Mouse (Mus musculus) B cell, adult 62 days (primary cell): ENCODE results near the gene Tbc1d2. TPM values are rescaled to one million over a fixed set of nuclear protein-coding genes. Genes with fewer than 3 reads are reported as not detected.

Experiments
- total RNA-seq: library from RNA; stranded (reverse); gene quantifications from 4 replicates; pipeline ENCODE4 v1.2.4, GENCODE M21; 2023

Tbc1d2 gene
- total RNA-seq = 0.55 to 0.77 TPM (median 0.72 TPM) in 4 replicates

GRCm38 (mm10) chr4:46650086-46650753, at the start of gene Tbc1d2:
Gene Tbc1d2 (minus strand): TSS chr4:46650209.

GRCm38 (mm10) chr4:46601844-46602423, 48.1 kb downstream of the Tbc1d2 start, which contains the start of gene Coro2a:
Gene Coro2a (minus strand): TSS chr4:46602202.

Other genes with a start within 250 kb of the Tbc1d2 start
- 1.0 to 1.6 TPM (median 1.4 TPM) in 4 replicates for gene Hemgn, start 236.7 kb downstream of the Tbc1d2 start, total RNA-seq
- 156 to 159 TPM (median 158 TPM) in 4 replicates for gene Anp32b, start 199.3 kb downstream of the Tbc1d2 start, total RNA-seq
- 28.3 to 39.5 TPM (median 37.7 TPM) in 4 replicates for gene Nans, start 161.0 kb downstream of the Tbc1d2 start, total RNA-seq
- 59.1 to 65.9 TPM (median 59.9 TPM) in 4 replicates for gene Trim14, start 114.1 kb downstream of the Tbc1d2 start, total RNA-seq
- 39.7 to 45.9 TPM (median 42.7 TPM) in 4 replicates for gene Coro2a, start 48.0 kb downstream of the Tbc1d2 start, total RNA-seq